Mouse (Mus musculus) testis, adult 2 months (tissue): ENCODE data around the gene C330021F23Rik.

ENCODE experiments used
- CTCF ChIP-seq: fragments of 200-500 bp; IDR thresholded peaks from 2 replicates; pipeline ENCODE4 v1.5.1; 2012; ENCODE audit warnings: low read depth, mild to moderate bottlenecking, inconsistent platforms, low read length, moderate library complexity; ENCODE audit not compliant: control insufficient read depth, insufficient read depth, insufficient replicate concordance
- POLR2A ChIP-seq: fragments of 200-500 bp; IDR thresholded peaks from 2 replicates; pipeline ENCODE4 v1.6.1; 2012; ENCODE audit warnings: low read depth, mild to moderate bottlenecking, inconsistent platforms, low read length, moderate library complexity; ENCODE audit not compliant: control insufficient read depth

DNA sequence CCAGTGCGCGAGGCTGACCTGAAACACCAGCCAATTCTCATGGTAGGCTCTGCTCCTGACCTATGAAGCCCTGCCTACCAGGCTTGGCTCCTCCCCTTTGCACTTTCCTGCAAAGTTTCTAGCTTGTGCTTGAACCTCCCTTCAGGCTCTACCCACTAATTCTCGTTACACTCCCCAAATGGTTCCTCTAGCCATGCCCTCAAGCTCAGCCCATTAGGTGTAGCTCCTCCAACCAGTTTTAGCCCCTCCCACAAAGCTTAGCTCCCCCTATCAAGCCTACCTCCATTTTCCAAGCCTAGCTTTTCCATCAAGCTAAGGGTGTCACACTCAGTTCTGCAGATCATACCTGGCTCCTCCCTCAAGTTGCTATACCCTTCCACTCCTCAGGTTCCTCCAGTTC is 30.3 kb downstream of the C330021F23Rik start:
- TF ChIP-seq CTCF (no peak), POLR2A (no peak)
